Mouse (Mus musculus) ovary, postnatal 14 days (tissue): ENCODE data around the gene Cbwd1.

Experiments
- DNase-seq: peaks from one replicate; pipeline ENCODE4 v3.0.0; 2022; ENCODE audit warnings: low spot score

Gene Cbwd1

GRCm38 (mm10) chr19:24977991-24978390 is 16.6 kb upstream of the Cbwd1 start:
- DNase-seq, result no peak

GRCm38 (mm10) chr19:24972701-24973390 is 11.4 kb upstream of the Cbwd1 start:
- DNase-seq, result no peak

- DNase-seq, result no peak
These were observed 9.9 kb upstream of the Cbwd1 start for GRCm38 (mm10) chr19:24971307-24971706.

- no peak for DNase-seq
These were observed 5.5 kb upstream of the Cbwd1 start for GRCm38 (mm10) chr19:24966941-24967340.

DNA sequence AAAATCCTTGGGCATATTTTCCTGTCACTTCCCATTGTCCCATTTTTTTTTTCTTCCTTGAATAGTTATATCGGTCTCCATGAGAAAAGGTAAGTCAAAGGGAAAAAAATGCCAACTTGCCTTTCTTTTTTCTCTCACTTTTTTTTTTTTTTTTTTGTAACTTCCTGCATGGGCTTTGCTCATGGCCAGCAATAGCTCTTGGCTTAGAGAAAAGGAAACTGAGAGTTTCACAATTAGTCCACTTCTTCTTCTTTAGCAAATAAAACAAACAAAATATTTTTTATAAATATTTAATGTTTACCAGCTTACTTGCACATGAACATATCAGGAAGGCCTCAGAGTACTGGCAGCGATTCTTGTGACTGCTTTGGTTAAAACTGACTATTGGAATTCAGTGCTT is 4.8 kb upstream of the Cbwd1 start:
- no peak for DNase-seq

- no peak for DNase-seq
These were observed 2.9 kb downstream of the Cbwd1 start for GRCm38 (mm10) chr19:24958531-24958930.

GRCm38 (mm10) chr19:24945521-24946262 is 15.7 kb downstream of the Cbwd1 start:
- DNase-seq, result no peak

GRCm38 (mm10) chr19:24937084-24937483 is 24.3 kb downstream of the Cbwd1 start:
- DNase-seq, result no peak

- DNase-seq, result no peak
These were observed 32.4 kb downstream of the Cbwd1 start for GRCm38 (mm10) chr19:24929041-24929440.

GRCm38 (mm10) chr19:24920866-24921265 is 40.5 kb downstream of the Cbwd1 start:
- DNase-seq, result no peak

DNA sequence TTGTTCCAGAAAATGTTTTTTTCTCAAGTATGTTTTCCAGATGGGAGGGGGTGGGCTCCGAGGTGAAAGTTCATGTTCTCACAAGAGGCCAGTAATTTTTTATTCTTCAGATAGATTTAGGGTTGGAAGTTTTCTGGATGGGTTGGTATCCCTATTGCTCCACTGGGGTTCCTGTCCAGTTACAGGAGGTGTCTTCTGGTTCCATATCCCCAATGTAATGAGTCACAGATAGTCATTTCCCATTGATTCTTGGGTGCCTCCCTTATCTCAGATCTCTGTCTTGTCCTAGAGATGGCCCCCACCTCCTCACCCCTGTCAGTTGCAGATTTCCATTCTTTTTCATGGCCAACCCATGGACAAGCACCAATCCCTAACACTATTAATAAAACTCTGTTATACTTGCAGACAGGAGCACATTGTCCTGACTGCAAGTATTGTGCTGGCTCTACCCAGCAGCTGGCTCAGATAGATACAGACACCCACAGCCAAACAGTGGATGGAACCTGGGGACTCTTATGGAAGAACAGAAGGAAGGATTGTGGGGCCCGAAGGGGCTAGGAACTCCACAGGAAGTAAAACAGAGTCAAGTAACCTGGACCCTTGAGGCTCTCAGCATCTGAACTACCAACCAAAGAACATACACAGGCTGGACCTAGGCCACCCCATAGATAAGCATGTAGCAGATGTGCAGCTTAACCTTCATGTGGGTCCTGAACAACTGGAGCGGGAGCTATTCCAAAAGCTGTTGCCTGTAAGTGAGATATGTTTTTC is 52.8 kb downstream of the Cbwd1 start:
- DNase-seq, result no peak

GRCm38 (mm10) chr19:24907655-24908054 is 53.8 kb downstream of the Cbwd1 start:
- DNase-seq, result no peak

DNA sequence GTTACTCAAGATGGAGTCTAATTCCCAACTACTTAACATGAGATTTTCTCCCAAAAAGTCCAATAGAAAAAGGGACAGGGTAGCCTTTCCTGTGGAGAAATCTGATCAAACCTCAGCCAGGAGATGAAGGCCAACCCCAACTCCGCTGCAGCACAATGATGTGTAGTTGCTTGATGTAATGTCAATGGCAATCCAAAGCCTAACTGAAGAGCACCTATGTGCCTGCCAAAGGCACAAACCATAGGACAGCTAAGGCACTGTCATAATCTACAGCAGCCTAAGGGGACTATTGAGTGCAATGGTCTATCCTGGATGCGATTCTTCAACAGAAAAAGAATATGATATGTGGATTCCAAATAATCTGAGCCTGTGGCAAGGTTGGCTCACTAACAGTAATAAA is 58.6 kb downstream of the Cbwd1 start:
- no peak for DNase-seq

- DNase-seq, result no peak
These were observed 59.2 kb downstream of the Cbwd1 start for GRCm38 (mm10) chr19:24902256-24902655.

DNA sequence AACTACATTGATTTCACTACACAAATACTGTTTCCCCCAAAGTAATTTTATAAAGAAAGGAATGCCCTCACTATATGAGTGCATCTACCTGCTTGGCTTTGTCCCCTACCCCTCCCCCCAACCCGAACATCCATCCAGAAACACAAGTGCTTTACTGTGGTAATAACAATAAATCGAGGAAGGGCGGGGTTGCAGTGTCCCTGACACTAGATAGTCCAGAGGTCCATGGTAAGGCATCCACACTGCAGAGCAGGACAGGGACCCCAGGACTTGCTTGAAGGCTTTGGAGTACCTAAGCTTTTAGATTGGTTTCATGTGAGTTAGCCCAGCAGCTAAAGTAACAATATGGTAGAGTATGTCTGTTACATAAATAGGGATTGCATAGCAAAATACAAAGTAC is 59.7 kb downstream of the Cbwd1 start:
- no peak for DNase-seq

DNA sequence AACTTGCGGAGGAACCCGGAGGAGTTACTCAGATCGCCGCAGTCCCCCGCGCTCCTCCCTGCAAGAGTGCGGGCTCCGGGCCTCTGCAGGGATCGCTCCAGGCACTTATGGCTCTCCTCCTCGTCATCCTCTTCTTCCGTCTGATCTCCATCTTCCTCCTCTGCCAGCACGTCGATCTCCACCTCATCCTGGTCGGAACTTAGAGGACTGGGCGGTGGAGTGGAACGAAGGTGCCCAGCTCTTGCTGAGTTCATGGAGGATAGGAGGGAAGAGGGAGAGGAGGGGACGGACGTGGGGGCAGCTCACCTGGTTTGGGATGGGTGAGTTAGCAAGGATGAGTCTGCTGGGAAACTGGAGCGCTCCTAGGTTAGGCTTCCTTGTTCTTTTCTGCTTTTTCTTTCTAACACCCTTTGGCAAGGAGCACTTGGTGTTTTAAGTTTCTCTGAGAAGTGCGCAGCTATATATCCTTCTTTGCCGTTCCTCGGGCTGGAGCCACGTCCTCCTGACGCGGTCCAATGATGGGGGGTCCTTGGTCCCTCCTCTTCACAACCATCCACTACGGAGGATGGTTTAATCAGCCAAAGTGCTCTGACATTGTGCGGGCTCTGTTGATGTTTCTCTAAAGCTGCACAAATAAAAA is 60.7 kb downstream of the Cbwd1 start, which contains the start of gene Foxd4:
Gene Foxd4, minus strand, starts transcription at position 617 of the 640 bp plus-strand sequence.
- DNase-seq, result no peak

- no peak for DNase-seq
These were observed 61.5 kb downstream of the Cbwd1 start for GRCm38 (mm10) chr19:24899578-24900544.

DNA sequence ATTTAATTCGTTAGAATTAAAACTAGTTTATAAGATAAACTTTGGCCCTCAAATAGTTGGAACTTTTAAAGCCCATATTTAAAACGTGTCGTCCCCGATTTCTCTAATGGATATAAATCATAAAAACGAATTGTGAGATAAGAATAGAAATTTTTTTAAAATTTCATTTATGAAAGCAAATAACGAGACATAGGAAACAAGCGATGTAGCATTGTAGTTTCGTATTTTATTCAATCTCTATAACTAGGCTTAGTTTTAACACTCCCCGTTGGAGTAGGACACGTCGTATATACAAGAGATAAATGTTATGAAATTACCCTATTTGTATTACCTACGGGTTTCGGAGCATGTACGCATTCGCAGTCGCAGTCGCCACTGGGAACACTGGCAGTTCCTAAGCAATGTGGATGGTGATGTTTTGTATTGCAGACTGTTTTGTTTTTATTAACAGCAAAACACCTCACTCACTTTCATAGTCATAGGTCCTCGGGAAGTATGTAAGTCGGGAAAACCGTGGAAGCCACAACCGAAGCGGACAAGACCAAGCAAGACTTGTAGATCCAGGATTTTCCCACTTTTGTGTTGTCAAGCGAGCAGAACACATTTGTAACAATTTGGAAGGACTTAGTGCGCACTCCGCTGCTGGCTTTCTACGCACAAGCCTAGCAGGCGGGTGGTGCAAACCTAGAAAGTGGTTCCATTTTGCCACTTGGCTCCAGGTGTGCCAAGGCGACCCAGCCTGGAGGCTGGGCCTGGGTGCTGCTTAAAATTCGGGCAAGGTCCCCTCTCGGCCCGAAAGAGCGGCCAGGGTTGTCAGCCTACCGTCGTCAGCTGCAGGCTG is 62.5 kb downstream of the Cbwd1 start:
- DNase-seq, result no peak

GRCm38 (mm10) chr19:24897896-24898736 is 63.3 kb downstream of the Cbwd1 start:
- no peak for DNase-seq
